Mouse (Mus musculus): ENCODE measurements around the gene Tunar. TPM values are rescaled to one million over a fixed set of nuclear protein-coding genes. Genes with fewer than 3 reads are reported as not detected.

Tunar gene
- not detected in 2 replicates for total RNA-seq (2023)

GRCm38 (mm10) chr12:105333570-105333969, at the start of gene Tunar:
Gene Tunar (plus strand): TSS chr12:105333870.

Other genes starting within 250 kb of the Tunar start
- not detected in 2 replicates for gene Tcl1b2, start 187.9 kb upstream of the Tunar start, total RNA-seq (2023)
- gene Tcl1b1, start 174.2 kb upstream of the Tunar start, total RNA-seq (2023), result not detected in 2 replicates
- gene Tcl1b5, start 157.5 kb upstream of the Tunar start, total RNA-seq (2023), result not detected in 2 replicates
- gene Tcl1b3, start 142.8 kb upstream of the Tunar start, total RNA-seq (2023), result not detected in 2 replicates
- not detected in 2 replicates for gene Tcl1b4, start 131.9 kb upstream of the Tunar start, total RNA-seq (2023)
- not detected in 2 replicates for gene Tcl1, start 111.1 kb upstream of the Tunar start, total RNA-seq (2023)
- gene D430019H16Rik, start 120.0 kb downstream of the Tunar start, total RNA-seq (2023), result not detected in 2 replicates
- not detected in 2 replicates for gene Bdkrb2, start 229.4 kb downstream of the Tunar start, total RNA-seq (2023)

All from neutrophil, adult 65 days (primary cell).